Mouse (Mus musculus) gastrocnemius, adult 8-10 months (tissue): ENCODE results near the gene Kcnj4. TPM values are rescaled to one million over a fixed set of nuclear protein-coding genes. Genes with fewer than 3 reads are reported as not detected.
"Not testable (repeated sequence)": the region's sequence is repeated elsewhere in the genome, so short reads cannot be mapped to it uniquely, and the experiment has no call there.

ENCODE experiments used
- DNase-seq, 2 experiments: peaks; one replicate each; pipeline ENCODE4 v3.0.0; 2022; ENCODE audit warnings: low spot score in 2 of 2
- total RNA-seq, 4 experiments: library from RNA; stranded (reverse); gene quantifications; 2 replicates each; pipeline ENCODE4 v1.2.4; 2022

Kcnj4 gene
- total RNA-seq, 4 experiments from 2014 or later, result 0.19 TPM; not detected in 3

GRCm38 (mm10) chr15:79456104-79456503, 48.9 kb downstream of the Kcnj4 start:
- DNase-seq, result not testable (repeated sequence)

- no peak for DNase-seq
Observed at GRCm38 (mm10) chr15:79455106-79455810, 49.8 kb downstream of the Kcnj4 start, which contains the start of gene Csnk1e. Gene Csnk1e (minus strand): TSS chr15:79455566.

GRCm38 (mm10) chr15:79453831-79454230, 51.2 kb downstream of the Kcnj4 start:
- no peak for DNase-seq

- no peak for DNase-seq
Observed at GRCm38 (mm10) chr15:79448041-79448440, 57.0 kb downstream of the Kcnj4 start.

GRCm38 (mm10) chr15:79445786-79446654, 59.0 kb downstream of the Kcnj4 start:
- DNase-seq, result no peak

- no peak for DNase-seq
Observed at GRCm38 (mm10) chr15:79443856-79444410, 61.1 kb downstream of the Kcnj4 start.

GRCm38 (mm10) chr15:79442961-79443518, 62.0 kb downstream of the Kcnj4 start:
- no peak for DNase-seq

- no peak for DNase-seq
Observed at GRCm38 (mm10) chr15:79442257-79442611, 62.8 kb downstream of the Kcnj4 start.

GRCm38 (mm10) chr15:79441331-79442256, 63.4 kb downstream of the Kcnj4 start:
- peak; percentile 74 to 79 for DNase-seq

GRCm38 (mm10) chr15:79440651-79441330, 64.2 kb downstream of the Kcnj4 start:
- no peak for DNase-seq

- peak in 1 of 2 experiments; percentile 74 for DNase-seq
Observed at GRCm38 (mm10) chr15:79440223-79440622, 64.8 kb downstream of the Kcnj4 start.

- DNase-seq, result no peak
Observed at GRCm38 (mm10) chr15:79439386-79439785, 65.7 kb downstream of the Kcnj4 start.

GRCm38 (mm10) chr15:79438816-79439215, 66.2 kb downstream of the Kcnj4 start:
- no peak for DNase-seq

- no peak for DNase-seq
Observed at GRCm38 (mm10) chr15:79438209-79438810, 66.7 kb downstream of the Kcnj4 start.

- DNase-seq, result no peak
Observed at GRCm38 (mm10) chr15:79437541-79438208, 67.4 kb downstream of the Kcnj4 start.

GRCm38 (mm10) chr15:79436481-79436921, 68.5 kb downstream of the Kcnj4 start:
- DNase-seq, result no peak

GRCm38 (mm10) chr15:79435191-79435671, 69.8 kb downstream of the Kcnj4 start:
- no peak for DNase-seq
